Mouse (Mus musculus) thymus, adult 2 months (tissue): ENCODE data around the gene Mdfi. TPM values are rescaled to one million over a fixed set of nuclear protein-coding genes. Genes with fewer than 3 reads are reported as not detected.
A peak's percentile ranks its signal among the peaks of the same experiment; 100 is the strongest.

ENCODE experiments used
- DNase-seq: peaks from one replicate; pipeline ENCODE4 v3.0.0; 2021
- H3K27ac ChIP-seq: fragments of 200-500 bp; 2 replicates; pipeline ENCODE4 v1.5.1; 2012; ENCODE audit warnings: low read length, control low read depth; ENCODE audit not compliant: control insufficient read depth, insufficient read depth
- H3K27me3 ChIP-seq: fragments of 200-500 bp; 2 replicates; pipeline ENCODE4 v1.6.1; 2012; ENCODE audit warnings: mild to moderate bottlenecking, low read length, moderate library complexity, mixed read lengths; ENCODE audit not compliant: control insufficient read depth, insufficient read depth
- H3K36me3 ChIP-seq: fragments of 200-500 bp; 2 replicates; pipeline ENCODE4 v1.6.1; 2012; ENCODE audit warnings: mild to moderate bottlenecking, low read length, moderate library complexity; ENCODE audit not compliant: control insufficient read depth, insufficient read depth
- H3K4me1 ChIP-seq: fragments of 200-500 bp; replicated peaks from 2 replicates; pipeline ENCODE4 v1.6.1; 2012; ENCODE audit warnings: low read length; ENCODE audit not compliant: control insufficient read depth, insufficient read depth
- H3K4me3 ChIP-seq: fragments of 200-500 bp; 2 replicates; pipeline ENCODE4 v1.5.1; 2012; ENCODE audit warnings: mild to moderate bottlenecking, low read length, control low read depth, moderate library complexity; ENCODE audit not compliant: control insufficient read depth, insufficient read depth
- CTCF ChIP-seq: fragments of 200-500 bp; IDR thresholded peaks from 2 replicates; pipeline ENCODE4 v1.5.1; 2012; ENCODE audit warnings: mild to moderate bottlenecking, control low read depth, low read length, moderate library complexity, borderline replicate concordance; ENCODE audit not compliant: control insufficient read depth, poor library complexity, insufficient read depth; ENCODE audit errors: extremely low read depth
- POLR2A ChIP-seq: fragments of 200-500 bp; IDR thresholded peaks from 2 replicates; pipeline ENCODE4 v1.6.1; 2012; ENCODE audit warnings: mild to moderate bottlenecking, low read length, control low read depth, moderate library complexity; ENCODE audit not compliant: control insufficient read depth, poor library complexity, insufficient read depth; ENCODE audit errors: extremely low read depth
- WGBS: fragments of 180-500 bp; shearing (Covaris S2); methylation state at CpG from one replicate; pipeline ENCODE4 v1.1.7; 2018; 5-methylcytosine and 5-hydroxymethylcytosine counted together
- polyA plus RNA-seq: library from polyadenylated mRNA; depleted of rRNA; stranded (reverse); fragments of >200 nt; gene quantifications from 2 replicates; pipeline ENCODE4 v1.2.3, GENCODE M21; 2012

The Mdfi gene
- polyA plus RNA-seq, 1 experiment = 18.9 TPM

DNA sequence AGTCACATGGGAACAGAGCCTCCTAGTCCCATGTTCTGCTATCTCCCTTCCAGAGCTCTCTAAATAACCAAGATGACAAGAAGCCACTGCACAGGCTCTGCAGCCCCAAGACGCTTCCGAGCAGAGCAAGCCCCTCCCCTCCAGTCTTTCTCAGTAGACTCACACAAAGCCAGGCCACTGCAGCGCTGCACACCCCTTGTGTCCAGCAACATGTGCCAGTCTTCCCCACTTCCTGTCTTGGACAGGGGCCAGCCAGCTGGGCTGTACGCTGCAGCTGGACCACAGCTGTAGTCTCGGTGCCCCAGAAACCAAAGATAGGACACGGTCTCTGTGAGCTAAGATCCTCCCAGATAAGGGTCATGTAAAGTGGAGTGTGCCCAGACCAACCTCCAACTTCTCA lies 3.3 kb upstream of the Mdfi start:
- Histone ChIP-seq H3K36me3 (no peaks in the 10 kb centered on the region), H3K4me1 (peaks cover 13% of the 10 kb centered on the region), H3K4me3 (no peak overlapping the region), H3K27ac (no peak overlapping the region), H3K27me3 (peaks cover 5% of the 10 kb centered on the region; the same call in 1 of the 2 replicates)
- no peak for TF ChIP-seq POLR2A
- no peak for TF ChIP-seq CTCF
- DNase-seq = no peak
- 15% methylated on average over 6 of the region's 6 CpGs for WGBS

DNA sequence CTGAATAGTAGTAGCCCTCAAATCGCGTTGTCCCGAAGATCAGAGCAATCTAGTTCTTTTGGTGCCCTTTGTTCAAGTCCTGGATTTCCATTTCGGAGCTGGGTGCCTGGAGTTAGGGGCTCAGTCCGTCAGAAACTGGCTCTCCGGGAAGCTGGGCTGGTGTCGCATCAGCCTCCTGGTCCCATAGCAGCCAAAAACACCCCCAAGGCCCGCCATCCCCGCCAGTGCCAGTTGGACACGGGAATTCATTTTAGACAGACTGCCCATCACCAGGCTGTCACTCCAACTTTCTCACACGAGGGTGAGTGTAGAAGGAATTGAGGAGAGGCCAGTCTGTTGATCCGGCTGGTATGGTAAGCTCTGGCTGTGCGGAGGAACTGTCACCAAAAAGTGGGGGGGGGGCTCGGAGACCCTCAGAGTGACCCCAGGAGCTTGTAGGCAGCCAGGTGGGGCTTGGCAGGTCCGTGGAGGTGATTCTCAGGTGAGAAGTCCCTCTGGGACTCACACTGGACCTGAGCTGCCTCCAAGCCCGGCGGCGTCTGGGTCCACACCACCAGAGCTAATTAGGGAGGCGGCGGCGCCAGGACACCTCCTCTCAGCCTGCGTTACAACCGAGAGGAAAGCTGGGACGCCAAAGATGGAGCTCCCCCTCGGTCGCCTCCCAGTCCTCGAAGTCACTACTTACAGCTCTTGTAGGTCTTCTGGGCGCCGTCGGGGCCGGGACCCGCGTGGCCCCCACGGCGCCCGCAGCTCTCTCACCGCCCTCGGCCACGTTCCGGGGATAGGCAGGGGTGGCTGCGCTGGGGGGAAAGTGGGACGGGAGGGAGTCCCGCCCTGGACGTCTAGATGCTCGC lies 636 bp downstream of the Mdfi start:
- TF ChIP-seq CTCF = no peak
- TF ChIP-seq POLR2A = no peak
- no peak for DNase-seq
- H3K27ac ChIP-seq = no peak overlapping the region
- peak overlapping the region; percentile 6; the same call in 1 of the 2 replicates for H3K4me3 ChIP-seq
- peaks cover 23% of the 10 kb centered on the region for H3K4me1 ChIP-seq
- H3K36me3 ChIP-seq = no peaks in the 10 kb centered on the region
- 6% methylated on average over 45 of the region's 45 CpGs for WGBS
- H3K27me3 ChIP-seq = peaks cover 5% of the 10 kb centered on the region; the same call in 1 of the 2 replicates

DNA sequence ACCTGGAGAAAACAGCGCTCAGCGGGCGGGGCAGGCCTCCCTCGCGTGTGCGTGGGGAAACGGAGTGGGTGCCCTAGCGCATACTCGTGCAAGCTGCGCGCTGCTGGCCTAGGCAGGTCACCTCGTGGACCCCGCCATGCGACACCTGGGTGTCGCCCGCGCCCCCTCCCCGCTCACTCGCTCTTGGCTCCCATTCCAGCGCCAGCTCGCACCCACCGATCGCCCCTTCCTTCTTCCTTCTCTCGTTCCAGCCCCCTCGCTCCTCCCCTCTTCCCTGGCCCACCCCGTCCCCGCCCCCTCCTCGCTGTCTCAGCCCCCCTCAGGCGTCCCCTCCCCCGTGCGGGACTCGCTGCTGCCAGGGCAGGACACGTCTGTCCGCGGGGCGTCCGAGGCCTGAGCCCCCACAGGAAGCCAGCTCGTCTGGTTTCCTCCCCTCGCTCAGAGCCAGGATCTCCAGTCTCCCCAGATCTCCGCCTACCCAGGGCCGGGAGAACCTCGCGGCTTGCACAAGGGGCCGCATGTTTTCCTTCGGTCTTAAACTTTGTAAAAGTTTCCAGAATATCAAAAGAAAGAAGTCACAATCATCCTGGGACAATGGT lies 1.4 kb downstream of the Mdfi start:
- no peak for TF ChIP-seq CTCF
- TF ChIP-seq POLR2A = no peak
- no peak overlapping the region for H3K27ac ChIP-seq
- H3K36me3 ChIP-seq = no peaks in the 10 kb centered on the region
- peaks cover 5% of the 10 kb centered on the region; the same call in 1 of the 2 replicates for H3K27me3 ChIP-seq
- peak; percentile 24 for DNase-seq
- WGBS = 2% methylated on average over 45 of the region's 45 CpGs
- H3K4me1 ChIP-seq = peaks cover 23% of the 10 kb centered on the region
- peak overlapping the region; percentile 55 for H3K4me3 ChIP-seq

DNA sequence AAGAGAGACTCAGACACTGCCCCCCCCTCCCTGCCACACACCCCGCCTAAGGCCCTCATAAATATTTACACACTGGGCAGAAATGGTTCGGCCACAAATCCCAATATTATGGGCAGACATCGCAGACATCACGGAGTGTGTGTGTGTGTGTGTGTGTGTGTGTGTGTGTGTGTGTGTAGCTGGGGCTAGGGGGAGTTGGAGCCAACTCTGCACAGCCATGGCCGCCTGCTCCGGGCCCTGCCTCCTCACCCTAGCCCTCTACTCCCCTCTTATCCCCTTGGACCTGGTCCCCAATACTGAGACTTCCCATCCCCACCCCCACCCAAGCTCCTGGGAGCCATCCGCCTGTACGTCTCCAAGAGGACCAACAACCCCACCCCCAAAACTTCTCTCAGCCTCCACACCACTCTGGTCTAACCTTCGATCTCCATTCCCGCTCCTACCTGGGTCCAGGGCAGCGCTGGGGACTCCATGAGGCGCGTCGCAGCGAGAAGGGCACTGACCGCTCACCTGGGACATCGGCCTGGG lies 1.9 kb downstream of the Mdfi start:
- no peak for DNase-seq
- H3K4me1 ChIP-seq = peaks cover 23% of the 10 kb centered on the region
- no peak for TF ChIP-seq POLR2A
- no peak for TF ChIP-seq CTCF
- no peak overlapping the region for H3K27ac ChIP-seq
- H3K4me3 ChIP-seq = peak overlapping the region; percentile 55
- H3K36me3 ChIP-seq = no peaks in the 10 kb centered on the region
- peaks cover 5% of the 10 kb centered on the region; the same call in 1 of the 2 replicates for H3K27me3 ChIP-seq
- 6% methylated on average over 17 of the region's 17 CpGs for WGBS

DNA sequence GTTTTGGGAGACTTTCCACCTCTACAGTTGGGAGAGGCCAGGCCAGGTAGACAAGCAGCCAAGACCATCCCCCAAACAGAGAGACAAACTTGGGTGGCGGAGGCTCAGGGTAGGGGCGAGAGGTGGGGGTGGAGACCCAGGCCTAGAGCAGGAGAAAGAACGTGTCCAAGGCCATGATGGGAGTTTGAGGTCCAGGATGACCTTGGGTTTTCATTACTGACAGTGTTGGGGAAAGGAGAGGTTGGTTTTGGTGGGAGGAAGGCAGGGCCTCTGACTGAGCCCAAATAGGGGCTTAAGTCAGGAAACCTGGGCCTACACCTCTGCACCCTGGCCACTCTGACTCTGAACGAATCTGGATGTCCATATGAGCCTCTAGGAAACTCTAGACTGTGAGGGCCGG lies 2.7 kb downstream of the Mdfi start:
- Histone ChIP-seq H3K4me3 (no peak overlapping the region), H3K27me3 (peaks cover 5% of the 10 kb centered on the region; the same call in 1 of the 2 replicates), H3K4me1 (peaks cover 23% of the 10 kb centered on the region), H3K36me3 (no peaks in the 10 kb centered on the region), H3K27ac (no peak overlapping the region)
- TF ChIP-seq POLR2A (no peak), CTCF (no peak)
- WGBS = 67% methylated on average over 5 of the region's 5 CpGs
- DNase-seq = no peak

DNA sequence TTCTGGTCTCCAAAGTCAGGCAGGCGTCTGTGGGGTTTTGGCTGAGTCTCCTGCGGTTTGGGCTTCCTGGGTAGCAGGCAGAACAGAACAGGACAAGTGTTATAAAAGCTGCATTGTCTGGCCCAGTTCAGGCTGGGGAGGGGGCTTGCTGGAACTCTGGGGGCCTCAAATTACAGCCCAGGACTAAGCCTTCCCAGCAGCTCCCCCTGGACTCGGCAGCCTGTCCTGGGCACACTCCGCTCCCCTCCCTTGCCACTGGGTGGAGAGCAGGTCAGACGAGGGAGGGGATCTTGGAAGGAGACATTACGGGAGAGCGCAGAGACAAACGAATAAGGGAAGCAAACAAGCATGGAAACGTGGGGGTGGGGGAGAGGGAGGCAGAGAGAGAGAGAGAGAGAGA lies 3.3 kb downstream of the Mdfi start:
- Histone ChIP-seq H3K36me3 (no peaks in the 10 kb centered on the region), H3K27ac (no peak overlapping the region), H3K4me3 (no peak overlapping the region), H3K4me1 (peaks cover 23% of the 10 kb centered on the region), H3K27me3 (peaks cover 5% of the 10 kb centered on the region; the same call in 1 of the 2 replicates)
- DNase-seq = no peak
- TF ChIP-seq CTCF (no peak), POLR2A (no peak)
- 40% methylated on average over 9 of the region's 9 CpGs for WGBS

DNA sequence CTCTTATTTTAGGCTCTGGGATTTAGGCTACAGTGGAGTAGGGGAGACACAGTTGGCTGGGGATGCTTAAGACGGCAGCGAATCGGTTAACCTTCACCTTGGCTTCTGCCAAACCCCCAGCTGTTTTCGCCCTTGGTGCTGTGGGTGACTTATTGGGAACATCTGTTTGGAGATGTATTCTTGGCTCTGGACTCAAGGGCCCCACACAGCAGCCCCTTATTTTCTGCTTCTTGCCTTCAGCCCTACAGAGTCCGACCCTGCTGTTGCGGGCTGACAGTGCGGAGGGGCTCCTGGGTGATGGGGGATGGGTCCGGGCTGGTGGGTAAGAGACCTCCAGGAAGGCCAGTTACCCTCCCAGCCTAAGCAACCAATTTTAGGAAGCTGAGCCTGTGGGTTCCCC lies 13.2 kb downstream of the Mdfi start:
- H3K4me3 ChIP-seq = no peak overlapping the region
- WGBS = 95% methylated on average over 8 of the region's 8 CpGs
- H3K27ac ChIP-seq = no peak overlapping the region
- H3K27me3 ChIP-seq = no peaks in the 10 kb centered on the region
- H3K4me1 ChIP-seq = no peaks in the 10 kb centered on the region
- no peak for TF ChIP-seq POLR2A
- TF ChIP-seq CTCF = no peak
- no peak for DNase-seq
- H3K36me3 ChIP-seq = no peaks in the 10 kb centered on the region
